Mouse (Mus musculus) lung, adult 2 months (tissue): ENCODE results near the gene Rims3. TPM values are rescaled to one million over a fixed set of nuclear protein-coding genes. Genes with fewer than 3 reads are reported as not detected.
A peak's percentile ranks its signal among the peaks of the same experiment; 100 is the strongest.

Source experiments
- DNase-seq: peaks from one replicate; pipeline ENCODE4 v3.0.0; 2022
- H3K4me1 ChIP-seq: fragments of 200-500 bp; 2 replicates; pipeline ENCODE4 v1.6.1; 2011; ENCODE audit warnings: low read length; ENCODE audit not compliant: control insufficient read depth, insufficient read depth
- H3K4me3 ChIP-seq: fragments of 200-500 bp; replicated peaks from 2 replicates; pipeline ENCODE3; 2011; ENCODE audit warnings: low read depth, mild to moderate bottlenecking, control low read depth, low read length; ENCODE audit errors: extremely low read depth
- CTCF ChIP-seq: fragments of 200-500 bp; IDR thresholded peaks from 2 replicates; pipeline ENCODE4 v1.5.1; 2011; ENCODE audit warnings: mild to moderate bottlenecking, low read length, control low read depth; ENCODE audit not compliant: insufficient read depth
- POLR2A ChIP-seq: fragments of 200-500 bp; IDR thresholded peaks from 2 replicates; pipeline ENCODE4 v1.6.1; 2011; ENCODE audit warnings: low read depth, mild to moderate bottlenecking, control low read depth, low read length, borderline replicate concordance; ENCODE audit errors: extremely low read depth
- WGBS: fragments of 180-500 bp; shearing (Covaris S2); methylation state at CpG from one replicate; pipeline ENCODE4 v1.1.7; 2018; 5-methylcytosine and 5-hydroxymethylcytosine counted together
- polyA plus RNA-seq: library from polyadenylated mRNA; depleted of rRNA; stranded (reverse); fragments of >200 nt; gene quantifications from 2 replicates; pipeline ENCODE4 v1.2.3, GENCODE M21; 2012

The Rims3 gene
- polyA plus RNA-seq, 1 experiment: 1.4 TPM

DNA sequence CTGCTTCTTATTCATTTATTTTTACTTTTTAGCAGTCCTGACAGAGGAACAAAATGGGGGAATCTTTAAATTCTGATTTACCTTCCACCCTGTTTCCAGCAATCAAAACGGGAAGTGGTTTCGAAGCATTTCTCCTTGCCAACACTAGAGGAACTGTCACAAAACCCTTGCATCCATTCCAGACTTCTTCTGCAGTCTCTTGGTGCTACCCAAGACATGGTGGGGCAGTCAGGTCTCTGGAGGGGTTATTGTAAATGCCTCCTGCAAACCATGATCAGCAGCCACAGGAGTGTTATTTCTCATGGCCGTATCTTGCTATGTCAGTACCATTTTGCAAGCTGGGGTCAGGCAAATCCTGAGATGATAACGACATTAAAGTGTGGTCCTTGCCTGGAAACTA is 9.5 kb upstream of the Rims3 start:
- no peak for TF ChIP-seq CTCF
- TF ChIP-seq POLR2A: no peak
- no peak overlapping the region for H3K4me3 ChIP-seq
- 62% methylated on average over 4 of the region's 4 CpGs for WGBS
- DNase-seq: no peak
- no peaks in the 10 kb centered on the region for H3K4me1 ChIP-seq

GRCm38 (mm10) chr4:120848909-120849308 is 5.7 kb upstream of the Rims3 start:
- no peak for DNase-seq
- no peak overlapping the region for H3K4me3 ChIP-seq
- H3K4me1 ChIP-seq: no peaks in the 10 kb centered on the region
- no peak for TF ChIP-seq CTCF
- no peak for TF ChIP-seq POLR2A
- 72% methylated on average over 6 of the region's 6 CpGs for WGBS

GRCm38 (mm10) chr4:120849451-120849850 is 5.2 kb upstream of the Rims3 start:
- Histone ChIP-seq H3K4me3 (no peak overlapping the region), H3K4me1 (no peaks in the 10 kb centered on the region)
- DNase-seq: no peak
- no peak for TF ChIP-seq CTCF
- WGBS: 68% methylated on average over 11 of the region's 11 CpGs

DNA sequence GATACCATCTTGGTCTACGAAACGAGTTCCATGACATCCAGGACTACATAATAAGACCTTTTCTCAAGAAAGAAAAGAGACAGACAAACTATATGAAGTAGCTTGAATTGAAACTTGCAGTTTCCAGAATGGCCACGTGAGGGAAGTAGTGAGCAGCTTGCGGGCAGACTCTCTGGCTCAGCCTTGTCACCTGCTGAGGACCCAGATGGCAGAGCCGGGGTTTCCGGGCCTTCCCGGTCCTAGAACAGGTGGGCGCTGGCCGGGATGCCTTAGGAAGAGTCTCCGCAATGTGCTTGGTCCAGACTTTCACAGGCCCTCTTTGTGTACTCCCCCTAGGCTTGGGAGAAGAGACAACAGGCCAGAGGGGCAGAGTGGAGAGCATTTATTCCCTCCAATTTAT is 3.7 kb upstream of the Rims3 start:
- TF ChIP-seq POLR2A: no peak
- peak; percentile 88 for TF ChIP-seq CTCF
- DNase-seq: peak; percentile 65
- WGBS: 2% methylated on average over 10 of the region's 10 CpGs
- no peak overlapping the region for H3K4me3 ChIP-seq
- H3K4me1 ChIP-seq: no peaks in the 10 kb centered on the region

- no peak for TF ChIP-seq POLR2A
- no peak for TF ChIP-seq CTCF
- WGBS: 44% methylated on average over 7 of the region's 7 CpGs
- no peak overlapping the region for H3K4me3 ChIP-seq
- DNase-seq: no peak
- no peaks in the 10 kb centered on the region for H3K4me1 ChIP-seq
Observed at GRCm38 (mm10) chr4:120855360-120856060, 894 bp downstream of the Rims3 start.

DNA sequence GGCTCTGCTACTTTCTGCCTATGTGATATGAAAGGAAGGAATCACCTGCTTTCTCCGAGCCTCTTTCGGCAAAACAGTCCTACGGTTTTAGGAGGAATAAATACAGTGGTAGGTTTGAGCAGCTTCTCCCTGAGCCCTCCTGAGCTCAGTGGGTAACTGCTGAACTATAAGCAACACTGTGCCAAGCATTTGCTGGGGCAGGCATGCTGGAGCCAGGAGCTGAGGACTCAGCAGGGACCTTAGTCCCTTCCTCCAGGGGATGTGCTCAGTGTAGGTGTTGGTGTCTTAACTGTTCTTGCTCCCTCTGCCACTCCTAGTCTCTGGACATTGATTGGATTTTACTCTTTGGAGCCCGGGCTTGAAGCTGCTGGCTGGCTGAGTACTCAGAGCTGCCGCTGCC is 1.8 kb downstream of the Rims3 start:
- 49% methylated on average over 4 of the region's 5 CpGs for WGBS
- H3K4me3 ChIP-seq: no peak overlapping the region
- DNase-seq: no peak
- H3K4me1 ChIP-seq: no peaks in the 10 kb centered on the region
- TF ChIP-seq CTCF (no peak), POLR2A (no peak)

- no peak for TF ChIP-seq POLR2A
- no peak for TF ChIP-seq CTCF
- no peak overlapping the region for H3K4me3 ChIP-seq
- H3K4me1 ChIP-seq: no peaks in the 10 kb centered on the region
- DNase-seq: no peak
- 49% methylated on average over 7 of the region's 7 CpGs for WGBS
Observed at GRCm38 (mm10) chr4:120859865-120860264, 5.2 kb downstream of the Rims3 start.

- 13% methylated on average over 6 of the region's 6 CpGs for WGBS
- Histone ChIP-seq H3K4me1 (no peaks in the 10 kb centered on the region), H3K4me3 (no peak overlapping the region)
- no peak for TF ChIP-seq POLR2A
- no peak for TF ChIP-seq CTCF
- DNase-seq: no peak
Observed at GRCm38 (mm10) chr4:120866211-120866610, 11.6 kb downstream of the Rims3 start.

- WGBS: 58% methylated on average over 5 of the region's 5 CpGs
- DNase-seq: no peak
- Histone ChIP-seq H3K4me1 (no peaks in the 10 kb centered on the region), H3K4me3 (no peak overlapping the region)
- no peak for TF ChIP-seq CTCF
- no peak for TF ChIP-seq POLR2A
Observed at GRCm38 (mm10) chr4:120868246-120868645, 13.6 kb downstream of the Rims3 start.

- no peaks in the 10 kb centered on the region for H3K4me1 ChIP-seq
- WGBS: 69% methylated on average over 3 of the region's 3 CpGs
- H3K4me3 ChIP-seq: no peak overlapping the region
- DNase-seq: no peak
- TF ChIP-seq CTCF: no peak
- TF ChIP-seq POLR2A: no peak
Observed at GRCm38 (mm10) chr4:120868988-120869387, 14.4 kb downstream of the Rims3 start.

DNA sequence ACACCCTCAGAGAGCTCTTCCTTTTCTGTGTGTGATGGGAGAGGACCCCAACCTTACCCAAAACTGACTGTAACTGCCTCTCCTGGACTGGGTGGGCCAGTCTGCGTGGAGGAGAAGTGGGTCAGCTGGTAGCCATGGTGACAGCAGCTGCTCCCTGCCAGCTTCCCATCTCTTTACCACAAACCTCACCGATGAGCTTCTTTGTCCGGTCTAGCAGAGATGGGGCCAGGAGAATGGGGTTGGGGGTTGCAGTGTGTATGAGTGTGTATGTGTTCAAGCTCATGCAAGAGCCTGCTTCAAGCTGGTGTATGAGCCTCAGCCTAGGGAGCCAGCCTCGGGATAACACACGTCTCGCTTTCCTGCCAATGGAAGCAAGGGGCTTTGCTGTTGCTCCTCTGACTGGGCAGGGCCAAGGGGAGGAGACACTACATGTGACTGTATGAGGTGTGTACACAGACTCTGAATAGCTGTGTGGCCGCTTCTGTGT is 15.7 kb downstream of the Rims3 start:
- no peak overlapping the region for H3K4me3 ChIP-seq
- WGBS: 52% methylated on average over 7 of the region's 7 CpGs
- TF ChIP-seq CTCF (no peak), POLR2A (no peak)
- DNase-seq: no peak
- H3K4me1 ChIP-seq: no peaks in the 10 kb centered on the region
